Mouse (Mus musculus) heart, embryonic 11.5 days (tissue): ENCODE measurements around the gene Hcn2. TPM values are rescaled to one million over a fixed set of nuclear protein-coding genes. Genes with fewer than 3 reads are reported as not detected.
A peak's percentile ranks its signal among the peaks of the same experiment; 100 is the strongest.

Experiments used
- ATAC-seq: fragments of 200-750 bp; cut with Nextera tagmentation; replicated peaks from 2 replicates; pipeline ENCODE4 v1.8.0; 2017; ENCODE audit warnings: moderate library complexity; ENCODE audit not compliant: insufficient number of reproducible peaks, low FRiP score, low TSS enrichment
- H3K27ac ChIP-seq: fragments of 300-500 bp; sonication (generic); 2 replicates; pipeline ENCODE4 v1.5.1; 2014; ENCODE audit warnings: mild to moderate bottlenecking, low read depth, low read length
- H3K27me3 ChIP-seq: fragments of 300-500 bp; sonication (generic); 2 replicates; pipeline ENCODE4 v1.6.1; 2014; ENCODE audit warnings: mild to moderate bottlenecking, low read length, mixed read lengths; ENCODE audit not compliant: control insufficient read depth, insufficient read depth
- H3K36me3 ChIP-seq: fragments of 300-500 bp; sonication (generic); 2 replicates; pipeline ENCODE4 v1.6.1; 2014; ENCODE audit warnings: mild to moderate bottlenecking, low read length, moderate library complexity, mixed read lengths; ENCODE audit not compliant: control insufficient read depth, insufficient read depth
- H3K4me1 ChIP-seq: fragments of 300-500 bp; sonication (generic); 2 replicates; pipeline ENCODE4 v1.6.1; 2014; ENCODE audit warnings: low read length; ENCODE audit not compliant: control insufficient read depth, insufficient read depth
- H3K4me2 ChIP-seq: fragments of 300-500 bp; sonication (generic); 2 replicates; pipeline ENCODE4 v1.6.1; 2014; ENCODE audit warnings: mild to moderate bottlenecking, moderate library complexity
- H3K4me3 ChIP-seq: fragments of 300-500 bp; sonication (generic); 2 replicates; pipeline ENCODE4 v1.5.1; 2014; ENCODE audit warnings: low read depth, low read length
- H3K9ac ChIP-seq: fragments of 300-500 bp; sonication (generic); 2 replicates; pipeline ENCODE4 v1.6.1; 2014; ENCODE audit warnings: mild to moderate bottlenecking, low read depth, low read length, moderate library complexity
- H3K9me3 ChIP-seq: fragments of 300-500 bp; sonication (generic); replicated peaks from 2 replicates; pipeline ENCODE4 v1.6.1; 2016; ENCODE audit warnings: low read length; ENCODE audit not compliant: control insufficient read depth
- WGBS: fragments of 180-500 bp; shearing (Covaris S2); extraction: QIAGEN DNeasy Blood & Tissue Kit; methylation state at CpG from one replicate; pipeline ENCODE4 v1.1.7; 2014; ENCODE audit not compliant: insufficient replicate concordance; 5-methylcytosine and 5-hydroxymethylcytosine counted together
- polyA plus RNA-seq: library from polyadenylated mRNA; unstranded; fragments of >200 nt; fragmentation: Nextera tagmentation; extraction: Ambion mirVana; gene quantifications from 2 replicates; pipeline ENCODE4 v1.2.1, GENCODE M21; 2014

Hcn2 gene
- polyA plus RNA-seq, 1 experiment from 2014 or later: 0.13 TPM

DNA sequence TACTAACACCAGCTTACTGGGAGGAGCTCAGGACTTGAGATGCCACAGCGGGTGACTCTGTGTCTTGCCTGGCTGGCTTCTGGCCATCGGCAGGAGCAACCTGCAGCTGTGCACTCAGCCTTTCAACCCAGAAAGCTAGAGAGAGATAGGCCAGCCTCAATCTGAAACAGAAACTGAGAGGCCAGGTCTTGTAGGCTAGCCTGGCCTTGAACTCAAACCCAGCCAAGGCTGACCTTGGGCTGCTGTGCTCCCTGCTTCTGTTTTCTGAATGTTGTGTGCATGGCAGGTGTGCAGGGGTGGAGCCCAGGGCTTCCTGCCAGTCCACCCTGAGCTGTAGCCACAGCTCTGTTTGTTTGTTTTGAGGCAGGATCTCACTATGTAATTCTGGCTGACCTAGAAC is 56.8 kb downstream of the Hcn2 start:
- no peak overlapping the region for H3K4me3 ChIP-seq
- ATAC-seq: no peak
- WGBS: 82% methylated on average over 2 of the region's 2 CpGs
- H3K27ac ChIP-seq: no peak overlapping the region
- H3K9me3 ChIP-seq: peaks cover 7% of the 10 kb centered on the region; the same call in 1 of the 2 replicates
- H3K4me2 ChIP-seq: no peak overlapping the region
- H3K9ac ChIP-seq: no peak overlapping the region
- no peaks in the 10 kb centered on the region for H3K36me3 ChIP-seq
- peaks cover 17% of the 10 kb centered on the region for H3K27me3 ChIP-seq
- H3K4me1 ChIP-seq: peaks cover 13% of the 10 kb centered on the region

DNA sequence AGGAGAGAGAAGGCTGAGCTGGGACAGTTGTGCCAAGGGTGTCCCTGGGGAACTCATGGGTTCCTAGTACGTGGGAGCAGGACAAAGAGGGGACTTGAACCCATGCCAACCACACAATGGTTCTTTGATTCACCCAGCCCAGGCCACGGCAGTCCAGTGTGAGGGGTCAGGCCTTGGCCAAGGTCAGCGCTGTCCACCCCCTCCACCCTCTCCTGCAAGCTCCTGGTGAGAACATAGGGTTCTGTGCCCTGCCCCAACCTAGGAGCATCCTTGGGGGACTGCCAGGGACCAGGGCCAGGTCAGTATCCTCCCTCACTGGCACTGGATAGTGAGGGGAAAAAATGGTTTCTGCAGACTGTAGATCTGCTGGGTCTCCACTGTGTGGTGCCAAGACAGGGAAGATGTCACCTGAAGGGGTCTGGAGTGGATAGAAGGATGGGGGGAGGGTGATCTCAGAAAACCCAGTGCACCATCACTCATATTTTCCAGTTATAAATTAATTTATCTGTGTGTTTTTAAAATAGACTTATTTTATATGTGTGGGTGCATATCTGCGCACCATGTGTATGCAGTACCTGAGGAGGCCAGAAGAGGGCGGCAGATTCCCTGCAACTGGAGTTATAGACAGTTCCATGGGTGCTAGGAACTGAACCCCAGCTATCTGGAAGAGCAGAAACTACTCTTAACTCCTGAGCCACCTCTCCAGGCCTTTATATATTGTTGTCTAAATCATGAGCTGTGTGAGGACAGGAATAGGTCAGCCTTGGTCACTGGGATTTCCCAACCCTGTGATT is 58.2 kb downstream of the Hcn2 start:
- Histone ChIP-seq H3K4me3 (no peak overlapping the region), H3K4me1 (peaks cover 19% of the 10 kb centered on the region), H3K9me3 (peaks cover 7% of the 10 kb centered on the region; the same call in 1 of the 2 replicates), H3K36me3 (no peaks in the 10 kb centered on the region), H3K27me3 (peaks cover 30% of the 10 kb centered on the region), H3K27ac (no peak overlapping the region), H3K9ac (no peak overlapping the region), H3K4me2 (no peak overlapping the region)
- 59% methylated on average over 5 of the region's 5 CpGs for WGBS
- ATAC-seq: no peak

DNA sequence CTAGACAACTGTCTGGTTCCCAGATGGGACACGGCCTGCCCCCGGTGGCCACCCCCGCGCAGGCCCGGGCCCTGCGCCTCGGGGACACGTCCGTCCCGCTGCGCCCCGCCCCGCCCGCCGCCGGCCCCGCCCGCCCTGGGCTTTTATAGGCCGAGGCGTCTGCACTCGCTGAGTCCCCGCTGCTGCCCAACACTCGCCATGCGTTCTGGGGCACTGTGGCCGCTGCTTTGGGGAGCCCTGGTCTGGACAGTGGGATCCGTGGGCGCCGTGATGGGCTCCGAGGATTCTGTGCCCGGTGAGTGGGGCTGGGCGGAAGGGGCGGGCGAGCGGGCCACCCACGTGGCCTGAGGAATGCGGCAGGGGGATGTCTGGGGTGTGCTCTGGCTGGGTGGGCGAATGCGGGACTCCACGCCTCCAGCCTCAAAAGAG is 60.7 kb downstream of the Hcn2 start, which contains the start of gene Fstl3:
Gene Fstl3, plus strand, starts transcription at position 170 of the 429 bp plus-strand sequence.
- H3K4me2 ChIP-seq: peak within 1 kb of the TSS; percentile 83
- H3K36me3 ChIP-seq: no peaks in the 10 kb centered on the region
- peaks cover 38% of the 10 kb centered on the region for H3K27me3 ChIP-seq
- H3K4me1 ChIP-seq: peaks cover 31% of the 10 kb centered on the region
- H3K9me3 ChIP-seq: peaks cover 7% of the 10 kb centered on the region; the same call in 1 of the 2 replicates
- peak within 1 kb of the TSS; percentile 73 for H3K9ac ChIP-seq
- 0 out of 2 replicates have a peak within 1 kb of the TSS, but pooled peaks have one; percentile 15 for H3K27ac ChIP-seq
- no peak for ATAC-seq
- 2% methylated on average over 37 of the region's 39 CpGs for WGBS
- H3K4me3 ChIP-seq: peak within 1 kb of the TSS; percentile 54

DNA sequence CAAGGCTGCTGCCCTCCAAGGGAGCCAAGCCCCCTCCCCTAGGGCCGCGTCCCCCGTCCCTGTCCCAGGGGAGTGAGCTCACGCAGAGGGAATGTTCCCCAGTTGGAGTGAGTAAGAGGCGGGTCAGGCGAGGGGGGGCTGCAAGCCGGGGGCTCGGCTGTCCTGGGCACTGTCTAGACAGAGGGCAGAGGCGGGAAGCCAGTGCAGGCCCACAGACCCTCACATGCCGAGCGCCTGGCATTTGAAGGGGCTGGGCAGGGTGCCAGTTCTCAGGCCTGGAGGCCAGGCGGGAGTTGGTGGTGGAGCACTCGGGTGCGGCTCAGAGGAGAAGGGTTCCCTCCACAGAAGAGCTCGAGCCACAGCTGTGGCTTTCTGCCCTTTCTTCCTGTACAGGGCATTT is 61.6 kb downstream of the Hcn2 start:
- H3K27me3 ChIP-seq: peaks cover 40% of the 10 kb centered on the region
- H3K27ac ChIP-seq: 0 out of 2 replicates have a peak overlapping the region, but pooled peaks have one; percentile 15
- peak overlapping the region; percentile 83 for H3K4me2 ChIP-seq
- no peak for ATAC-seq
- H3K9me3 ChIP-seq: 0 out of 2 replicates have a peak, but pooled peaks cover 3% of the 10 kb centered on the region
- no peak overlapping the region for H3K9ac ChIP-seq
- no peaks in the 10 kb centered on the region for H3K36me3 ChIP-seq
- peak overlapping the region; percentile 54 for H3K4me3 ChIP-seq
- peaks cover 31% of the 10 kb centered on the region for H3K4me1 ChIP-seq
- WGBS: 10% methylated on average over 15 of the region's 15 CpGs

DNA sequence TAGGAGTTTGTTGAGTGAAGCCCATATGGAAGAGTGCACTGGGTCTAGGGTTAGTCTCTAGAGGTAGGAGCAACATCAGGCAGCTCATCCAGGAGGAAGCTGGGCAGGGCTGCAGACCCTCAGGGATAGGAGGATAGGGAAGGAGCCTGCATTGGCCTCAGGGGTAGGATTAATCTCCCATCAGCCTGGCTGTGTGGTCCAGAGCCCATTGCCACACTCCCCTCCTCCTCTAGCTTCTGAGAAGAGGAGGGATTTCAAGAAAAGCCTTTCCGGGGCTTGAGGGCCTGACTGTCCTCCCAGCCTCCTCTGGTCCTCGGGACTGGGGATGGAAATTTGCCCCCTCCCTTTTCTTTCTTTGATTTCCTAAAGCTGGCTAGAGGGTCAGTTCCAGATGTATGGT is 62.8 kb downstream of the Hcn2 start:
- Histone ChIP-seq H3K4me1 (peaks cover 31% of the 10 kb centered on the region), H3K9ac (no peak overlapping the region), H3K27ac (no peak overlapping the region), H3K4me2 (no peak overlapping the region), H3K36me3 (no peaks in the 10 kb centered on the region), H3K4me3 (no peak overlapping the region), H3K9me3 (0 out of 2 replicates have a peak, but pooled peaks cover 3% of the 10 kb centered on the region), H3K27me3 (peaks cover 42% of the 10 kb centered on the region)
- 25% methylated on average over 2 of the region's 2 CpGs for WGBS
- ATAC-seq: no peak

DNA sequence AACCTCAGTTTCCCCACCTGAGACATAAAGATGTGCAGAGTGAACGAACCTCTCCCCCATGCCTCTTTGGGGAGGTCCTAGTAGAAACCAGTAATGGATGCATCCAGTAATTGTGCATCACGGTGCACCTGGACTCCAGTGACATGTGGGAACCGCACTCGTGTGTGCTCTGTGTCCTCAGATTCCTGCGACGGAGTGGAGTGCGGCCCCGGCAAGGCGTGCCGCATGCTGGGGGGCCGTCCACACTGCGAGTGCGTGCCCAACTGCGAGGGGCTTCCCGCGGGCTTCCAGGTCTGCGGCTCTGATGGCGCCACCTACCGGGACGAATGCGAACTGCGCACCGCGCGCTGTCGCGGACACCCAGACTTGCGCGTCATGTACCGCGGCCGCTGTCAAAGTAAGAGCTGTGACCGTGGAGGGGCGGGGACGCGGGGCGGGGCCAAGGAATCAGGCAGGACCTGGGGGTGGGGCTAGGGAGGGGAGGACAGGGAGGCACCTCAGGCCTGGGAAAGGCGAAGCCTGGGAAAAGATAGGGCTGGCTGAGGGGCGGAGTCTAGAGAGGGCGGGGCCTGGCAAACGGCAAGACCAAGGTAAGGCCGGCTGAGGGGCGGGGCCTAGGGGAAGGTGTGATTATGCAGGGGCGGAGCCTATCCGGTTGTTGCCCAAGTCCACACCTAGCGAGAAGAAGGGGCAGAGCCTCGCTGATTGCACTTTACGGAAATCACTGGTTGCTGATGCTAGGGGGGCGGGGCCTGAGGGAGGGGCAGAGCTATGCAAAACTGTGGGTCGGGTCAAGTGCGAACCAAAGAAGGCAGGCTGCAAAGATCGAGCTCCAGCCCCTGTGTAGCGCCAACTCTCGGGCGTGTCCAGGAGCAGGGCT is 63.6 kb downstream of the Hcn2 start:
- Histone ChIP-seq H3K9me3 (0 out of 2 replicates have a peak, but pooled peaks cover under 1% of the 10 kb centered on the region), H3K36me3 (no peaks in the 10 kb centered on the region), H3K27me3 (peaks cover 50% of the 10 kb centered on the region), H3K9ac (no peak overlapping the region), H3K27ac (no peak overlapping the region), H3K4me3 (peak overlapping the region; percentile 37), H3K4me2 (peak overlapping the region; percentile 73), H3K4me1 (peaks cover 31% of the 10 kb centered on the region)
- peak; percentile 85 for ATAC-seq
- 2% methylated on average over 55 of the region's 55 CpGs for WGBS

DNA sequence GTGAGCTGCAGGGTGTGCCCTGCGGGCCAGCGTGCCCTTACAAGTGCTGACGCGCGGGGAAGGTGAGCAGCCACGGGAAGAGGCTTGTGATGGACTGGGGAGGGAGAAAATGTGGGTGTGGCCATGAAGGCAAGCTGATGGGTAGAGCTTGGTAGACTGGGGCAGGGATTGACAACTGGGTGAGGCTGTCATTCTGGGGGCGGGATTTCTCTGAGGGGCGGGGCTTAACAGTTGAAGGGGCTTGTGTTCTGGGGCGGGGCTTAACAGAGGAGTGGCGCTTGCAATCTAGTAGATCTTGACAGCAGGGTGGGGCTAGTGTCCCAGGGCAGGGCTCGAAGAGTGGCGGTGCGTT is 64.2 kb downstream of the Hcn2 start:
- no peak overlapping the region for H3K9ac ChIP-seq
- peaks cover 53% of the 10 kb centered on the region for H3K27me3 ChIP-seq
- peak overlapping the region; percentile 37 for H3K4me3 ChIP-seq
- peaks cover 31% of the 10 kb centered on the region for H3K4me1 ChIP-seq
- no peaks in the 10 kb centered on the region for H3K9me3 ChIP-seq
- under 1% methylated on average over 13 of the region's 13 CpGs for WGBS
- ATAC-seq: peak; percentile 54; the same call in 1 of the 2 replicates
- no peaks in the 10 kb centered on the region for H3K36me3 ChIP-seq
- no peak overlapping the region for H3K27ac ChIP-seq
- H3K4me2 ChIP-seq: peak overlapping the region; percentile 73

DNA sequence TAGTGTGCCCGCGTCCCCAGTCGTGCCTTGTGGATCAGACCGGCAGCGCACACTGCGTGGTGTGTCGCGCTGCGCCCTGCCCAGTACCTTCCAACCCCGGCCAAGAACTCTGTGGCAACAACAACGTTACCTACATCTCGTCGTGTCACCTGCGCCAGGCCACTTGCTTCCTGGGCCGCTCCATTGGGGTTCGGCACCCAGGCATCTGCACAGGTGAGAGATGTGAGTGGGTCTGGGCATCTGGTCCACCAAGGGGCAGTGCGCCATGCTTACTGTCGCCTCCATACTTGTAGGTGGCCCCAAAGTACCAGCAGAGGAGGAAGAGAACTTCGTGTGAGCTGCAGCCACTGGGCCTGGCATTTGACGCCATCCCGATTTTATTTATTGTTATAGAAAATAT is 64.7 kb downstream of the Hcn2 start:
- Histone ChIP-seq H3K4me3 (peak overlapping the region; percentile 37), H3K36me3 (no peaks in the 10 kb centered on the region), H3K4me1 (peaks cover 31% of the 10 kb centered on the region), H3K27ac (no peak overlapping the region), H3K27me3 (peaks cover 55% of the 10 kb centered on the region), H3K4me2 (peak overlapping the region; percentile 73), H3K9me3 (no peaks in the 10 kb centered on the region), H3K9ac (no peak overlapping the region)
- ATAC-seq: no peak
- 28% methylated on average over 21 of the region's 21 CpGs for WGBS
